Mouse (Mus musculus) heart, postnatal 14 days (tissue): Measurements from ENCODE around the gene Ear10. TPM values are rescaled to one million over a fixed set of nuclear protein-coding genes. Genes with fewer than 3 reads are reported as not detected.
A peak's percentile ranks its signal among the peaks of the same experiment; 100 is the strongest.
"Not testable (repeated sequence)": the region's sequence is repeated elsewhere in the genome, so short reads cannot be mapped to it uniquely, and the experiment has no call there.

ENCODE experiments used
- DNase-seq, 2 experiments: peaks; one replicate each; pipeline ENCODE4 v3.0.0; 2021 to 2022
- intact Hi-C: fragments of 180-260 bp; cut with DNase I; formaldehyde crosslinking; loops from one replicate; pipeline ENCODE4 v1.15.1; 2025
- long read RNA-seq, 2 experiments: library from polyadenylated mRNA; stranded (forward); transcript quantifications; one replicate each; pipeline ENCODE4 v2.0.0; 2021
- total RNA-seq, 2 experiments: library from RNA; stranded (reverse); gene quantifications; 2 replicates each; pipeline ENCODE4 v1.2.3; 2021

Ear10 gene
- not detected for total RNA-seq
- long read RNA-seq, experiment 1: 0 reads
- long read RNA-seq, experiment 2: 0 reads

DNA sequence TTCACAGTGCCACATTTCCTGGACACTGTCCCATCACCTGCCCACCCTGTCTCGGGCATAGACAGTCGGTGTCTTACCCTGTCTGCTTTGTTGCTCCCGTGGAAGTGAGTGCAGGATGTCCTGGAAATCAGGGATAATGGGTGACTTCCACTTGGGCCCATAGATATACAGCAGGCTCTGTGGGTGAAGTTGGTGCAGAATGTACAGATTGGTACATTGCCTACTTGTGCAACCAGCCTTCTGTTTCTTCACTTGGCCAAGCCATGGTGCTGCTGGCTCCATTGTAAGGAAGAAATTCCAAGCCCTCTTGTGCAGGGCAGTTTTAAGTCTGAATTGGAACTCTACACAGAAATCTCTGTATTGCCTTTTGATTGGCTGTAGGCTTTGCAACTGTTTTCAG lies at the start of gene Ear10:
TSS of gene Ear10 (minus strand) at position 101 of the 400 bp plus-strand sequence.
- DNase-seq, intact Hi-C loops: not testable (repeated sequence)

DNA sequence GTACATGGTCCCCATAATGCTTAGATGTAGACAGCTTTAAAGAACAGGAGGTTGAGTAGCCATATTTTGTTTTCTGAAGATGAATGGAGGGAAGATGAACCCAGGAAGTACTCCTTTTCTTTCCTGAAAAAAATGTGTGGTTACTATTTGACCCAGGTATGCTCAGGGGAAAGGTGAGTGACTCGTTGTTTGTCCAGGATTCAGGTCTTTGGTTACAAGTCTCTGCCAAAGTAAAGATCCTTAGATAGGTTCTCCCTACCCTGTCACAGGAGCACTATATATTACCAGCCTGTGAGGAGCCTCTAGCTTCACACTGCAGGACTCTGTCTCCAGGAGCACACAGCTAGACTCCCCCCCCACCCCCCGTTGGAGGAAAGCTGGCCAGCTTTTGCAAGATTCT lies 33.4 kb upstream of the Ear10 start, which contains the start of gene Ang5:
TSS of gene Ang5 (plus strand) at position 301 of the 400 bp plus-strand sequence.
- intact Hi-C loops, DNase-seq: not testable (repeated sequence)

DNA sequence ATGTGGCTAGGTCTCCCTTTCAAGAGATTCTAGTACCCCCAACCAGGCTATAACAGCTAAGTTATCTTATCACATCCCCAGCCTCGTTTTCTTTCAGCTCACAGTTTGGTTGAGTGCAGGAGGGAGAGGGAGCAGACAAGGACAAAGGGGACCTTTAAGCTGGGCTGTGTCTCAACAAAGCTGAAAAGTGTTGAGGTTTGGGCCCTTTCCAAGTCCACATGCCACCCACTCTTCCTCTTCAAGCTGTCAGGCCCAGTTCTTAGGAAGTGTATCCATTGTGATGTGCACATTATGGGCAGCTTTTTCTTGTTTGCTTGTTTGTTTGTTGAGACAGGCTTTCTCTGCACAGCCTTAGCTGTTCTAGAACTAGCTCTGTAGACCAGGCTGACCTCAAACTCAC lies 31.7 kb upstream of the Ear10 start:
- DNase-seq, intact Hi-C loops: not testable (repeated sequence)

GRCm38 (mm10) chr14:43953382-43953781 lies 30.0 kb upstream of the Ear10 start:
- intact Hi-C loops, DNase-seq: not testable (repeated sequence)

DNA sequence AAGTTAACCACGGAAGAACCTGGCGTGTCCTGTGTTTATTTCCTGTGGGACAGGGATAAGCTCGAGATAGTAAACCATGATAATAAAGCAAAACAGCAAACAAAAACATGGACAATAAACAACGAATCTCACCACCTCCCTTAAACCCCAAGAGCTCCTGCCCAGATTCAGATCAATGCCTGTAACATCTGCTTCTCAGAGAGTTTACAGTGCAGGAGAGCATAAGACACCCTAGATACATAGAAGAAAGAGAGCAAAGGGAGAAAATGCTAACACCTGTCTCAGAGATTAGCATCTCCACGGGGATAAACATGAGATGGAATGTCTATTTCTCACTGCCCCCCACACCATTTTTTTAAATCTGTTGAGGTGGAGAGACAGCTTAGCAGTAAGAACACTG lies 10.0 kb upstream of the Ear10 start:
- intact Hi-C loops: loop anchor here (10.0 kb wide), 1 partner anchor 51 kb away; no protein-coding TSS in a partner anchor
- DNase-seq: not testable (repeated sequence)

GRCm38 (mm10) chr14:43932991-43933390 lies 9.6 kb upstream of the Ear10 start:
- intact Hi-C loops: loop anchor here (10.0 kb wide), 1 partner anchor 52 kb away; no protein-coding TSS in a partner anchor
- peak; percentile 24 to 49 for DNase-seq

DNA sequence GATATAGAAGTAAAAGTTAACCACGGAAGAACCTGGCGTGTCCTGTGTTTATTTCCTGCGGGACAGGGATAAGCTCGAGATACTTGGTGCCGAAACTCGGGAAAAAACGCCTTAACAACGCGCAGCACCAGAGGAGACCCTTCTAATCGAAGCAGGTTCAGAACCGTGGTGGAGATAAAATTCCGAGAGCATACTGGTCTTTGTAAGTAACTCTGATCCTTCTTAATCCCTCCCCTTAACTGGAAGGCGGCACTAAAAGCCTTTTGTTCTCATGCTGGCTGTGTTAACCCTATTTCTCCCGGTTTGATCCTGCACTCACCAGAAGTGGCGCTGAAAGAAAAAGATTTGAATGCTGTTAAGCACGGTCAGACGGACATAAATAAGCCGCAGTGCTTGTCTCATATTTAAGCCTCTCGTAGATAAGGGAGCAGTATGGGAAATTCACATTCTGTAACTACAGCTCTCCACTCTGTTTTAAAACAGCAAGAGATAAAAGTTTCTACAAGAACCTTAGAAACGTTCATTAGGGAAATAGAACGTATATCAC lies 2.1 kb upstream of the Ear10 start:
- intact Hi-C loops, DNase-seq: not testable (repeated sequence)

GRCm38 (mm10) chr14:43924688-43925403 lies 1.5 kb upstream of the Ear10 start, which contains the start of gene Gm8113:
Gene Gm8113, plus strand, starts transcription at chr14:43925390.
- intact Hi-C loops: not testable (repeated sequence)
- DNase-seq: peak; percentile 53 to 63

GRCm38 (mm10) chr14:43918214-43918613 lies 5.1 kb downstream of the Ear10 start:
- intact Hi-C loops, DNase-seq: not testable (repeated sequence)

GRCm38 (mm10) chr14:43898577-43898976 lies 24.8 kb downstream of the Ear10 start:
- intact Hi-C loops, DNase-seq: not testable (repeated sequence)

DNA sequence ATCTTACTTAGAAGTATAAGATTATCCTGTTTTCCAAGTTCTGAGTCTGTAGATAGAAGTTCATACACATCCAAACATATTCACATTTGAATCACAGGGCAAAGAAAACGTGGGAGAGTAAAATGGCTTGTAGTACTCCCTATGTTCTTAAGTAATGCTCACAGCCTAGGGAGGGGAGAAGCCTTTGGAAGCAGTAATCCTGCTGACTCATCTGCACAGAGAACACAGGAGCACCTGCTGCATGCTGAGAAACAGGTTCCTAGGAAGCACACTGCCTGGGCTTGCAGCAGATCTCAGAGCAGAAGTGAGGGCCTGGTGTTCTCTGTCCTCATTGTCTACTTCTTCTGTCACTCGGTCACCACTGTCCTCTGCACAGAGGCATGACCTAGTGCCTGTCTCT lies 28.0 kb downstream of the Ear10 start:
- DNase-seq, intact Hi-C loops: not testable (repeated sequence)

DNA sequence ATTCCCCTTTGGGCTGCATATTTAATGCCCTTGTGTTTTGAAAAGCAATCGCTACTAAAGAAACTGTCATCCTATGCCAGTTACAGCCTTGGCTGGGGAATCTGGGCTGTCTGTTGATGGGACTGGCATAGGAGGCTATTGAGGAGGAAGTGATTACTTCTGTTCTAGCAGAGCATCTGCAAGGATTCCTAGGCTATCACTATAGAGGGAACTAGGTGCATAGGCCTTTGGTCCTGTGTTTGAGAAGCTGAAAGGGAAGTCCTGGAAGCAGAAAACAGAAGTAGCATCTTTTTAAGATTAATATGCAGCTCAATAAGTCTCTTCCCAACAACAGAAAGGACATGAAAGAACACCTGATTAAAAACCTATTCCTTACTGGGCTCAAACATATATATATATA lies 32.1 kb downstream of the Ear10 start:
- intact Hi-C loops, DNase-seq: not testable (repeated sequence)

- intact Hi-C loops, DNase-seq: not testable (repeated sequence)
These were observed 37.1 kb downstream of the Ear10 start for GRCm38 (mm10) chr14:43886235-43886634.

- intact Hi-C loops: not testable (repeated sequence)
These were observed 43.3 kb downstream of the Ear10 start for GRCm38 (mm10) chr14:43879966-43880545.

GRCm38 (mm10) chr14:43877789-43878188 lies 45.6 kb downstream of the Ear10 start:
- DNase-seq, intact Hi-C loops: not testable (repeated sequence)

More at GRCm38 (mm10) chr14:43879966-43880545, 43.3 kb downstream of the Ear10 start:
- not testable (repeated sequence) for DNase-seq

GRCm38 (mm10) chr14:43875417-43875816 lies 47.9 kb downstream of the Ear10 start, which contains the start of gene Ear1:
Gene Ear1, minus strand, starts transcription at chr14:43875517.
- DNase-seq, intact Hi-C loops: not testable (repeated sequence)

- intact Hi-C loops, DNase-seq: not testable (repeated sequence)
These were observed 48.5 kb downstream of the Ear10 start for GRCm38 (mm10) chr14:43874862-43875261.
